Mouse (Mus musculus) thymus, postnatal 10 days (tissue): ENCODE data around the gene Wdr25.

Experiments used
- DNase-seq, 2 experiments: peaks; one replicate each; pipeline ENCODE4 v3.0.0; 2021; ENCODE audit warnings: low spot score in 2 of 2

Gene Wdr25

DNA sequence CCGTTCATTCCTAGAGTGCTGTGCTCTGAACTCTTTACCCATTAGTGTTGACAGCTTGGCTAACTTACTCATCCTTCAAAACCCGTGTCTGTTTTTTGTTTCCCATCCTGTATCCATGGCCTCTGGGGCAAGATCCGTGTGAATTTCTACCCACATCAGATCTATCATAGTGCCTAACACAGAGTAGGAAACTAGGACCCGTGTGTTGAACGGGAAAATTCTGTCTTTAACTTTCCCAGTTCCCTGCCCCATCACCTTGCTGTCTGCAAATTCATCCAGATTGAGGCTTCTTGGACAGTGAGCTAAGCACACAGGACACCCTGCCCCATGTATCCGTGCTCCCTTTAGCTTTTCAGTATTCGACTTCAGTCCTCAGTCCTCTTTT, 993 bp downstream of the Wdr25 start:
- DNase-seq = no peak

DNA sequence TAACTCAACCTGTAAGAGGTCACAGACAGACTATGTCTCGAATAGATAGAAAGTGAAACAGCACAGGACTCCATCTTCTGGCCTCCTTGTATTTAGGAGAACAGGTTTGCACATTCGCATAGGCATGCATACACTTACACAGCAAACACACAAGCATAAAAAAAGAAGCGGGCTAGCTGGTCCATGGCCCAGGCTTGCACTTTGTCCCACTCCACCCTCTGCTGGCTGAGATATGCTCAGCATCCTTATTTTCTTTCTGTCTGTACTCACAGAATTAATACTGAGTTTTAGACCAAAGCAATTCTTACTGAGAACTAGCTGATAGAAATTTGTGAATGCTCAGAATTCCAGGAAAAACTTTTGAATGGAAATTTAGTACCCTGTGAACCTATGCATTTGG, 2.6 kb downstream of the Wdr25 start:
- peak in 1 of 2 experiments; percentile 22 for DNase-seq

DNA sequence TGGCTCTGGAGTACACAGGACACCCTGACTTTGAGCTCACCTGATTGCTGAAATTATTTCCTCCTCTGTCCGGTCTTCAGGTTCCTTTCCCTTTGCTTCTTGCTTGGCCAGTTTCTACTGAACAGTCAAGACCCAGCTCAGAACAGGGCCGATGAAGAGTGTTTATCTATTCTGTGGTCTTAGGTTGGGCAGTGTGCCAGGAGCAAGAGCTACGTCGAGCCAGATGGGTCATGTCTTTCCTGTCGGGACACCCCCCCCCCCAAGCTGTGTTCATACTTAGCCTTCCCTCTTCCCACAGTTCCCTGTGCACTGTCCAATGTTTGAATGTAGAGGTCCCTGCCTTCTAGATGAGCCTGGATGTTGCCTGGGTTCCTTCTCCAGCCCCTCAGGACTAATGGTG, 7.9 kb downstream of the Wdr25 start:
- DNase-seq = no peak

DNA sequence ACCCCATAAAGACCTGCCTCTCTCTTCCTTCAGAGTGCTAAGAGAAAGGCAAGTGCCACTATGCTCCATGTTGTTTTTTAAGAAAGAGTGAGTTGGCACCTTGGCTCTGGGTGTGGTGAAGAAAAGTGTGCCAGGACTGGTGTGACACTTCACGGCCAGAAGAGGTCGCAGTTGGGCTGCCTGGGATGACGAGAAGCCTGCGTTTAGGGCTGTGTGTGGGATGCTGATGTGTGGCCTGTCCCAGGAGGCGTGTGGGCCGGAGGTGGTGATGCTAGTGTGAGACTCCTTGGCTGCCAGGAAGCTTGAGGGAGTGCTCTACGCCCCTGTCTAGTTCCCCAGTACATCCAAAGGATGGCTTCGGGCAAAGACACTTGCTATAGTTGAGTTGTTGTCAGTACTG, 9.5 kb downstream of the Wdr25 start:
- peak in 1 of 2 experiments; percentile 44 for DNase-seq

DNA sequence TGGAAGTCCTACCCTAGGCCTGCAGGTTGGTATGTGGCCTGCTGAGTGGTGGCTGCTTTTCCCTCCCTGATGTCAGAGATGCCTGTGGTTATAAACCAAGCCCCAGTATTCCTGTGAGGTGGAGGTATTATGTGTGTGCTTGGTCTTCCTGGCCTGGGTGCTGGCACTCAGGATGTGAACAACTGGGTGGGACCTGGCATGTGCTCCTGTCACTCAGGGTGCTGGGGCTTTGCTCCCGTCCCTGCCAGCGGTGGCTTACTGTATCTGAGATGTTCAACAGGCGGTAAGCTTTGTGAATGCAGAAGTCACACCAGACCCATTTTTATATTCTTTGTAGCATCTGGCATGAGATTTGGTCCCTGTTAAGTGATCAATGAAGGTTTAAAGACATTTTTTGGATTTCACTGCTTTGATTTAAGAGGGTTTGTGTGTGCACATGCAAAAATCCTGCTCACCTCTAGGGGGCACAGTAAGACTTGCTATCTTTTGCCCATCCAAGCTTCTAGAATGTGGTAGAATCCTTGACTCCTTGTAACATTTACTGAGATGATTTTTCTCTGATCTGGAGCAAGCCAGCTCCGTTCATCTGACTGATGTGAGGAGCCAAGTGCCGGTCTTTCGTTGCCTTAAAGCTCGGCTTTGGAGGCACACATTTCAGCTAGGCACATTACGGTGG, 10.3 kb downstream of the Wdr25 start:
- peak in 1 of 2 experiments; percentile 39 for DNase-seq

DNA sequence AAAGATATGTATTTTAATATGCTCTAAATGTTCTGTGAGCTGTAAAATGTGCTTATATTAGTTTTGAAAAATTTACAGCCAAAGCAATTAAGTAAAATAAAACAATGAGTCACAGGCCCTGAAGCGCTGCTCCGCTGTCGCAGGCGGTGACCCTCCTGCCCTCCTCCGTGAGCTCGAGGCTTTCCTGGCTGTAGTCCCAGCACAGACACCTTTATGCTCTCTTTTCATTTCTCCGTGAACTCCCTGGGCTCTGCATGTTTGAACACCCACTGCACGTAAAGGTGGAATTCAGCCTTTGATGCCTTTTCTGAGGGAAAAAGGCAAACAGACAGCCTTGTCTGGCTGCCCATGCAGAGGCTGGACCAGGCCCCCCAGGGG, 10.8 kb downstream of the Wdr25 start:
- DNase-seq = no peak

DNA sequence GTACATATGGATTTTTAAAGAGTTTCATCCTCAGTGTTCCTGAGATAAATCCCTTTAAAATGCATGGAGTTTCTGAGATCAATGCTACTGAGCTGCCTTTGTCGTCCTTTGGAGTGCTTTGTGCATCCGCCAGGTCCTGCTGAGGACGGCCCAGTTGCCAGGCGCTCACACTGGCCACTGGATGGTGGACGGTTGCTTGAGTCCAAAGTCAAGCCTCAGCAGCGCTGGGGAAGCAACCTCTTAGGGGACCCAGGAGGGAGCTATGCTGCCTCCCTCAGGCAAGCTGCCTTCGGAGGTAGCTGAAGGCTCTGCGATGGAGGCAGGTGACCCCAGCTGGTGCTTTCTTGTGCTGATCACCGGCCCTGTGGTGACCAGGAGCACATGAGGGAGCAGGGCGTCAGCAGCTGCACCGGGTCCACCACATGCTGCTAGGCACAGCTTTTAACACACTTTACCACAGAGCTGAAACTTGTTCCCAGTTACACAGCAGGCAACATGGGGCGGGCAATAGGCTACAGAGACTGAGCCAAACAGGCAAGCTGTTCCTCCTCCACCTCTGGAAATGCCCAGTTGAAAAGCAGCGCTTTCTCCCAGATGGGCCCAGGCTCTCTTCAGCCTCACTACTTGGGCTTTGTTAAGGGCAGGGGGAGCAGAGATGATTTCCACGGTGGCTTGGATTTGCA, 12.3 kb downstream of the Wdr25 start:
- no peak for DNase-seq

DNA sequence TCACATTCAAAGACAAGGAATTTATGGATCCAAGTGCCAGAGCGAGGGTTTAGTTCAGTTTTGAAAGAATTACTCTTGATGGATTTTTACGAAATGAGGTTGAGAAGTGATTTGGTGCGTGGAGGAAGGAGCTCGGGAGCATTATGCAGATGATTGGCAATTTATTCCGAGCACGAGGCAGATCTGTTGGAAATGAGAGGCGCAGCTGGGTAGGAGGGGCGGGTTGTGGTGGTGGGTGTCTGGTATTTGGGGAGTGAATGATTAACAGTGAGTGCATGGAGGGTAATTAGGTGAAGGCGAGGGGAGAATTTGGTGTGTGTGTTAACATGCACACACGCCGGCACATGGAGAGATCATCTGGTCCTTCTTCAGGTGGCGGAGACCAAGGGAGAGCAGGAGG, 13.0 kb downstream of the Wdr25 start:
- DNase-seq = no peak

DNA sequence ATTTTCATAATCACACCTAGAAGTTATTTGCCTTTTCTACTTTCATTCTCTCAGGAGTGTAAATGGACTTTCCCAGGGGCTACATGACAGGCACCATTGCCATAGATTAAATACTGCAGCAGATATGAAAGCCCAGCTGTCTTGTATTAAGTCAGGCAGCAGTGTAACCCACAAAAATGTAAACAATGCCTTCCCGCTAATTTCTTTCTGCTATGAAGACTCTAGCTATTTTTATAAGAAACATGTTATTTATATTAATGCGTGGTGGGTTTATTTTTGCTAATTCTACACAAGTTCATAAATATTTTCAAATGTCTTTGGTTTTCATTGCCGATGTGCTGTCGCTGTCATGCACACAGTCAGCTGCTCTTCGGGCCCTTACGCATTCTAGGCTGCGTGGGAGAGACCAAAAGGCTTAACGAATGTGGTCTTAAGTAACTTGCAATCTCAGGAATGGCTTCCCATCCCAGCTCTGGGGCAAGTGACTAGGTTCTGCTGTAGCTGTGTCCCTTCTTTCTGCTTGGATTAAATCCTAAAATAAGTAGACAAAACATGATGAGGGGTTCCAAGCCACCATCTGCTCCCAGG, 16.5 kb downstream of the Wdr25 start:
- no peak for DNase-seq

DNA sequence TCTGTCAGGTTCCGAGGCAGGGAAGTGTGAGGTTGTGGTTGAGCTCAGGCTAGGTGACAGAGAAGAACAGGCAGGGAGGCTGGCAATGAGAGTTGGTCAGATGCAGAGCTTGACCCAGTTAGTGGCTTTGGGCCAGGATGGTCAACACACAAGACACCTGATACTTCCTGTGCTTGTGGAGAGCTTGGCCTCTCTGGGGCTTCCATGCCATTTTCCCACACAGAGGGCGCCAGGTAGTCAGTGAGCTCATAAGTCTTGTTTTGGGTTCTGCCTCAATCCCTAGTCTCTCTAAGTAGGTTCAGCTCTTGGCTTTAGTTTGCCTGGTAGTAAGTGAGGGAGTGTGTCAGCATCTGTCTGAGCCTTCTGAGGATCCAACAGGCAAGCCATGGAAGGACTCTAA, 19.0 kb downstream of the Wdr25 start:
- no peak for DNase-seq

DNA sequence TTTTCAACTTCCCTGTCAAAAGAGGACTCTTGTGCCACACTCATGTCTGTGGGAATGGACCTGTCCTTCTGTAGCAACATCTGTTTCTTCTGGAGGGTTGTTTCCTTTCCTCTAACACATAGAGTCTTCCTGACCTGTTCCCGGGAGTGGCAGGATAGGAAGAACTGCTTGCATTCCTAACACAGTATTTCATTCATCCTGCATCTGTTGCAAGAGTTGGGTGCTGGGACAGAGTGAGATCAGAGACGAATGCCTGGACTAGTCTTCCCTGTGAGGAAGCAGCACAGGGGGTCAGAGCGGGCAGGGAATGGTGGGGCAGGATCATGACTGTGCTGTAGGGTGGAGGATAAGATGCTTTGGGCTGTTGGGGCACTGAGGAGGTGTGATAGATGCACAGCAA, 20.8 kb downstream of the Wdr25 start:
- no peak for DNase-seq

DNA sequence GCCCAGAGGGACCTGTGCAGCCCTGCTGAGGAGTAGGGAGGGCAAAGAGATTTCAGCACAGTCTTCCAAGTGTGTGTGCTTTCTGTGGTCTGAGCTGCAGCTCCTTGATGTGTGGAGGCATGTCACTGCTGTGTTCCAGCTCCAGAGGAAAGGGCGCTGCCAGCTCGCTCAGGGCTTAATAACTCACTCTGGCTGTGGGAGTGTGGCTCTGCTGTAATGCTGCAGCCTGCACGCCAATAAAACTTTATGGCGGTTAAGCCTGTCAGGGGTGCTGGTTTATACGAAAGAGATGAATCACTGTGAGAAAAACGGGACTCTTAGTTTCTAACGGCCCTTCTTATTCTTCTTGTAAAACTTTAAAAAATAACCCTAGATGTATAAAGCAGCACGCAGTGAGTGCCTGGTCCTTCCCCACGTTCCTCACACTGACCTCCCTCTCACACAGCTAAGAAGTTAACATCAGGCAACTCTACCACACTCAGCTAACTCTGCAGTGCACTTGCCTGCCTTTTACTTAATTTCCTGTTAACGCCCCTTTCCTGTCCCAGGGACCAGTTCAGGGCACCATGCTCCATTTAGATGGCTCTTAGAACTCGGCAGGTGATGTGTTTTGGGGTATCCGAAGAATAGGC, 21.4 kb downstream of the Wdr25 start:
- no peak for DNase-seq

DNA sequence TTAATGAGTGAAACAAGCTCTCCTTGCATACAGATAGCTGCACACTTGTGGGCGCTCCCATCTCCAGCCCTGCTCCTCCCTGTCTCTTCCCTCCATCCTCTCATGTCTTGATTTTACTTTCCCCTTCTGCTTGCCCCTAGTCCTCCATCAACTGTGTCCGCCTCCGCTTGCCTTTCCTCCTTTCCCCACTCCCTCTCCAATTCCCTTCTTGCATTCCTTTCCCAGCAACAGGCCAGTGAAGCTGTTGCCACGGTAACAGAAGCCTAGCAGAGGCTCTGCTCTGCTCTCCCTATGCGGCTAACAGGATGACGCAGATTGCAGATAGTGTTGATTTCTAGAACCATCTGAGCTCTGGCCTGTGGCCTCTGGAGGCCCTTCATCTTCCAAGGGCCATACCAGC, 22.5 kb downstream of the Wdr25 start:
- DNase-seq = no peak

DNA sequence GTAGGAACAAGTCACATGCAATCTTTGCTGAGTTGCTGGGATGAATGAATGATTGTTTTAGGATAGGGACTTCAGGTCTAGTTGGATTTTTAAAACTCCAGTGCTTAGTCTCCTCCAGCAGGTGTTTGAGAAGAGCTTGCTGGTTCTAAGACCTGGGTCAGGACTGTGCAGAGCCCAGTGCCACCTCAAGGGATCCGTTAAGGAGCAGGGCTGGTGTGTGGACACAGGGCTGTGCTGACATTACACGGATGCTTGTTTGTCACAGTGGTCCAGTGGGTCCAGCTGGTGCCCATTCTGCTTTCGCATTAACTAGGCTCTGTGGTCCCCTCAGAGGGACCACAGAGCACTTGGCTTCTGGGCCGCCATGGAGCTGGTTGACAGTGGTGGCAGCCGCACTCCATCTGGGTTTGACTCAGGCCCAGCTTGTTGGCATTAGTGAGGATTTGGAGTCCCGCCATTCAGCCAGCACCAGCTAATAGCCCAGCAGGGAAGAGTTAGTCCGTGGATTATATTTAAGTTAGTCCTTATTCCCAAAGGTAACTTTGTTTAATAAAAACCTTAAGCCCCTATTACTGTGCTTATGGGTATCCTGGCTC, 23.1 kb downstream of the Wdr25 start:
- no peak for DNase-seq

DNA sequence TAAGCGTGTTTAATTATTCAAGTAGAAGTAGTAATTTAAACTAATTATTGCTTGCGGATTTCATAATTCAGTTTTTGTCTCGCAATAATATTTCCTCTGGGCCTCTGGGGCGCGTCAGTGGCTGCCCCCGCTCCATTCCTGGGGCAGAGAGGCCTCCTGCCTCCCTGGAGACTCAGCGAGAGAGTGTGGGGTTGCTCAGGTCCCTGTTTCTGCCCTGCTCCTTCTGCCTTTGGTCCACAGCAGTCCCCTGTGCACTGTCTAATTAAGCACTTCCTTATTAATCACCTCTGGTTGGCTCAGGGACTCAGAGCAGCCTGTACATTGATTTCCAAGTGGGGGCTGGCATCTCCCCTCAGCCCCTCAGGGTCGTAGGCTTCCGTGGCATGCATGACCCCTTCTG, 24.1 kb downstream of the Wdr25 start:
- DNase-seq = no peak

DNA sequence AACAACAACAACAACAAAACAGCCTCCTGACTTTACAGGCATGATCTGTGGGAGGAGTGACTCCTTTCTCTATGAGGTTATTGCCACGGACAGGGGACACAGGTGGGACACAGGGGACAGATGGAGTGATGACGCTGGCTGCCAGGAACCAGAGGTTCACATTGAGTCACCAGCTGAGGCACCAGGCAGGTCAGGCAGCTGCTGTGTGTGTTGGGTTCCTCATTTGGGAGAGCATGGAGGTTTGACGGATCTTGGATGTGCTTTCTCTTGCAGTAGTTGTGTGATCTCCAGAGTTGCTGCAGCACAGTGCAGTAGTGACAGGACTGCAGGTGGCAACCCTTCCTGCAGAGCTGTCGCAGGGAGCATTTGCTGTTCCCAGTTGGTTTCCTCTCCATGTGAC, 25.3 kb downstream of the Wdr25 start:
- no peak for DNase-seq

DNA sequence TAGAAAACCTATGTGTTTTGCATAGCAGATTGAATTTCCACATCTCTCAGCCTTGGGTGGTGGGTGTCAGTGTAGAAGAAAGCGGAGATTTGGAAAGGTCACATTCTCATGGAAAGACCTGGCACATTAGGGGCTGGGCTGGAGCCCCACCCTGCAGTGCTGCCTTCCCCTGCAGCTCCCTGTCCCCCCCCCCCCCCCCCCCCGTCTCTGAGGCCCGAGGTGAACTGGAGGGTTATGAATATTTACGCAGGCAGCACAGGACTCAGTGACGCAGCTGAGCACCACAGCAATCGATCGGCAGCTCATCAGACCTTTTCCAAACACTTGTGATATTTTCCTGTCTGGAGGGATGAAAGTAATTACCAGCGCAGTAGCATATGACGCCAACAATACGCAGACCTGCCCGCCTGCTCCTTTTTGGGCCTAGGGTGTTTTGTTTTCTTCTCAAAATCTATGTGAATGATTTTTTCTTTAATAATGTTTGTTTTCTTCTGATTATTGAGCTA, 33.2 kb downstream of the Wdr25 start:
- DNase-seq = no peak

DNA sequence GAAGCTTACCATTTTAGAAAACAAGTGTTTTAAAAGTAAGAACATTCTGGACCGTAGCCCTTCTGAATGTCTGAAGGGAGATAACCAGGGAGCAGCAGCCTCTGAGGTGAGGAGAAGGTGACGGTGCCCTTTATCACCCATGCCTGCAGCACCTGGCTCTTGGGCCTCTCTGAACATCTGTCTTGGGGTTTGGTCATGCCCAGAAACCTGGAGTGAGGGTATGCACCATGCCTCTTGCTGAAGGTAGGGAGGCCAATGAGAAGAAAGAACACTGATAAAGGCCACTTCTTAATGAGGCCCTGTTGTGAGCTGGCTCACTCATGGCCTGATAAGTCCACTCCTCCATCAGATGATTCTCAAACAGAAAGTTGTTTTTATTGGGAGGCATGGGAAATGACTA, 34.8 kb downstream of the Wdr25 start:
- no peak for DNase-seq

DNA sequence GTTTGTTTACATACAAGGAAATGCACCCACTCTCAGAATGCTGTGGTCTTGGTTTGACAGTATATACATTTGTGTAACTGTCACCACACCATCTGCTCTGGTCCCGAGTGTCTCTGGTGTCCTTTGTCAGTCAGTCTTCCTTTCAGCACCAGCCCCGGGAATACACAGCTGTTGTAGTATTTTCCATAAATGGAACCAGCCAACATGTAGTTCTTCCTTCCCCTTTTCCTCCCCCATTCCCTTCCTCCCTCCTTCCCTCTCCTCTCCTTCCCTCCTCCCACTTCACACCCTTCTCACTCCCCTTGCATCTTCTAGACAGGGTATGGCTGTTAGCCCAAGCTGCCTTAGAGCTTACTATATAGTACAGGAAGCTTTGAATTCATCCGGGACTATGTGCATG, 36.0 kb downstream of the Wdr25 start:
- DNase-seq = no peak

DNA sequence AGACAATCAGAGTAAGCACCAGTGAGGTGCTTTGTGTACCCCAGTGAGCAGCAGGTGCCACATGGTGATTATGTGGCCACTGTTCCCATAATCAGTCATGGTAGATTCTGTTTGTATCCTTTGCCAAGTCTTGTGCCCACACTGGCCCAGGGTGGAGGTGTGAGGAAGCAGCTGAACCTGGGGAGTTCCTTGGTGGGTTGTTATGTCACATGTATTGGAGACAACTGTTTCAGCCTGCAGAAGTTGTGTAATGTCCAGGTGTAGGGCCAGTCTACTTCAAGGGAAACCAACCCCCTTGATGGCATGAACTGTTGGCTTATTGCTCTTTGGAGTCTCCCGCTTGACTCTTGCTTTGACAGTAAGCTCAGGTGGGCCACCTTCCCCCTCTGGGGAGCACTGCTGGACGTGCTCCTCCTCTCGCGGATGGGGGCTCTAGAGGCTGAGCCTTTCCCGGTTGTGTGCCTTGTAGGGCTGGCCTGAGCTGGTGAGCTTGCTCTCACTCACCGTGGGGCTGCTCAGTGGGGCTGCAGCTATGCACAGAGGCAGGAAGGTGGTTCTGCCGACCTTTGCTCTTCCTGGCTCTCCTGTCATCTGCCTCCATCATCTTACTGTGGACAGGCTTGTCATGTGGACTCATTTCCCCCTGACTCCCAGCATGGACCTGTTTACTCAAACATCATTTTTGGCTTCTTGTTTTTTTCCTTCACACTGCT, 38.1 kb downstream of the Wdr25 start:
- DNase-seq = no peak

DNA sequence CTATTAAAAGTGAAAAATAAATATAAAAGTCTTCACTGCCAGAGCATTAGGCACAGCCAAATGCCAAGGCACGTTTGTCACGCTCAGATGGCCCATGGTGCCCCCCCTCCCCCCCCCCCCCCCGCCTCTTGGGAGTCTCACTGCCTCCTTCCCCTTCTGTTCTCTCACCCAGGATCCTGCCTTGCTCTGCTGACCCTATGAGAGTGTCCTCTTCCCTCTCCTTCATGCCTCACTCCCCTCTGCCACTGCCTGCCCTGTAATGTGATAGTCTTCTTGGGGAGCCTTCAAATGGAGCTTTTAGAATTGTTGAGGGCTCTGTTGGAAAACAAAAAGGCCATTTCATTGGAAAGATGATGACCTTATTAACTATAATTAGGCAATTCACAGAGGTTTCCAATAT, 38.7 kb downstream of the Wdr25 start:
- no peak for DNase-seq

DNA sequence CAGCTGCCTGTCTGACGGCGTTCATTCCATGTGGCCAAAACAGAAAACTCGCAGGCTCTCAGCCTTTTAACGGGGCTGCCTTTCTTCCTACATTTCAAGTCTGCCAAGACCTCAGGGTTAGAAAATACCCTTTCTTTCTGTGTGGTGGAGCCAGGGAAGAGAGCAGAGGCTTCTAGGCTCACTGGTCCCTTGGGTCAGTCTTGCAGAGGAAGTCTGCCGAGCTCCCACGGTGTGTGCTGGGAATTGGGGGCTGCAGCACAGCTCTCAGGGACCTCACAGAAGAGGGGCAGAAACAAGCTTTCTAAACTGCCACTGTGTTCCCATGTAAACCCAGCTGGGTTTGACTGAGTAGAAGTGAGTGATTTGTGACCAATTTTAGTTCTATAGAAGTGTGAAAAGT, 40.8 kb downstream of the Wdr25 start:
- DNase-seq = no peak
